Mouse (Mus musculus) midbrain, embryonic 12.5 days (tissue): ENCODE data around the gene Itpripl2. TPM values are rescaled to one million over a fixed set of nuclear protein-coding genes. Genes with fewer than 3 reads are reported as not detected.
A peak's percentile ranks its signal among the peaks of the same experiment; 100 is the strongest.

Experiments
- ATAC-seq: fragments of 200-750 bp; cut with Nextera tagmentation; 2 replicates; pipeline ENCODE4 v1.8.0; 2017; ENCODE audit warnings: low read depth, moderate TSS enrichment, moderate library complexity; ENCODE audit not compliant: low FRiP score
- H3K27ac ChIP-seq: fragments of 300-500 bp; sonication (generic); replicated peaks from 2 replicates; pipeline ENCODE4 v1.5.1; 2016; ENCODE audit warnings: mild to moderate bottlenecking
- H3K27me3 ChIP-seq: fragments of 300-500 bp; sonication (generic); 2 replicates; pipeline ENCODE4 v1.6.1; 2016; ENCODE audit warnings: mild to moderate bottlenecking
- H3K36me3 ChIP-seq: fragments of 300-500 bp; sonication (generic); 2 replicates; pipeline ENCODE4 v1.6.1; 2016
- H3K4me1 ChIP-seq: fragments of 300-500 bp; sonication (generic); 2 replicates; pipeline ENCODE4 v1.6.1; 2016
- H3K4me2 ChIP-seq: fragments of 300-500 bp; sonication (generic); replicated peaks from 2 replicates; pipeline ENCODE4 v1.6.1; 2016; ENCODE audit warnings: mild to moderate bottlenecking, moderate library complexity
- H3K4me3 ChIP-seq: fragments of 300-500 bp; sonication (generic); 2 replicates; pipeline ENCODE4 v1.5.1; 2016; ENCODE audit warnings: mild to moderate bottlenecking
- H3K9ac ChIP-seq: fragments of 300-500 bp; sonication (generic); replicated peaks from 2 replicates; pipeline ENCODE4 v1.6.1; 2016; ENCODE audit warnings: mild to moderate bottlenecking, moderate library complexity
- H3K9me3 ChIP-seq: fragments of 300-500 bp; sonication (generic); 2 replicates; pipeline ENCODE4 v1.6.1; 2016; ENCODE audit warnings: mild to moderate bottlenecking
- WGBS: fragments of 180-500 bp; shearing (Covaris S2); methylation state at CpG from one replicate; pipeline ENCODE4 v1.1.7; 2016; 5-methylcytosine and 5-hydroxymethylcytosine counted together
- polyA plus RNA-seq: library from polyadenylated mRNA; unstranded; fragments of >200 nt; fragmentation: Nextera tagmentation; extraction: Ambion mirVana; gene quantifications from 2 replicates; pipeline ENCODE4 v1.2.1, GENCODE M21; 2016

The Itpripl2 gene
- polyA plus RNA-seq, 1 experiment from 2014 or later: 2.2 TPM

GRCm38 (mm10) chr7:118482001-118482400 lies 9.8 kb downstream of the Itpripl2 start:
- 77% methylated on average over 2 of the region's 2 CpGs for WGBS
- Histone ChIP-seq H3K9ac (no peak overlapping the region), H3K4me2 (no peak overlapping the region), H3K4me3 (no peak overlapping the region), H3K4me1 (no peaks in the 10 kb centered on the region), H3K36me3 (no peaks in the 10 kb centered on the region), H3K9me3 (no peaks in the 10 kb centered on the region), H3K27me3 (no peaks in the 10 kb centered on the region), H3K27ac (no peak overlapping the region)
- ATAC-seq: no peak

GRCm38 (mm10) chr7:118481047-118481810 lies 10.5 kb downstream of the Itpripl2 start:
- H3K4me2 ChIP-seq: no peak overlapping the region
- no peak for ATAC-seq
- no peaks in the 10 kb centered on the region for H3K36me3 ChIP-seq
- no peak overlapping the region for H3K9ac ChIP-seq
- no peak overlapping the region for H3K4me3 ChIP-seq
- no peaks in the 10 kb centered on the region for H3K9me3 ChIP-seq
- 0 out of 2 replicates have a peak, but pooled peaks cover 3% of the 10 kb centered on the region for H3K4me1 ChIP-seq
- 89% methylated on average over 10 of the region's 10 CpGs for WGBS
- H3K27me3 ChIP-seq: no peaks in the 10 kb centered on the region
- H3K27ac ChIP-seq: no peak overlapping the region

DNA sequence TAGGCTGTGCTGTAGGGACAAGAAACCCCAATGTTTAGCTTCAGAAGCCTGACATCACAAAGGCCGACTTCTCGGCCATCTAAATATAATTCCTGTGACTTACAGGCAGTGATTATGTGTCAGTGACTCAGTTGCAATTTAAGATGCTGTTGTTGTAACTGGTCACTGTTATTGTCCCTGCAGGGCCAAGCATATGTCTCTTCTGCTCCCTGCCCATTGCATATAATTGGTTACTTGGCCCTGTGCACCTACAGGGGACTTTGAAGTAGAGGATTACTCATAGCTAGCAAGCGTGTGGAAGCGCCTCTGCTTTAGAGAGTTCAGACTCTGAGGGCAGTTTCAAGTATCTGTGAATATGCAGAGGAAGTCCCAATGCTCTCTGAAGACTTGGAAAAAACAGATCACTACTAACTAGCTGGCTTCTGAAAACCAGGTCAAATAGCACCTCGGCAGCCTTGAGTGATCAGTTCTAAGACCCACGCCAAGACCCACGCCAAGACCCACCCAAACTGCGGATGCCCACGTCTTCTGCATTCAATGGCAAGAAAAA lies 11.5 kb downstream of the Itpripl2 start:
- Histone ChIP-seq H3K4me1 (0 out of 2 replicates have a peak, but pooled peaks cover 5% of the 10 kb centered on the region), H3K27me3 (no peaks in the 10 kb centered on the region), H3K9ac (no peak overlapping the region), H3K36me3 (no peaks in the 10 kb centered on the region), H3K4me2 (no peak overlapping the region), H3K9me3 (no peaks in the 10 kb centered on the region), H3K4me3 (no peak overlapping the region), H3K27ac (no peak overlapping the region)
- WGBS: 90% methylated on average over 9 of the region's 9 CpGs
- ATAC-seq: no peak

GRCm38 (mm10) chr7:118478835-118479312 lies 12.9 kb downstream of the Itpripl2 start:
- no peaks in the 10 kb centered on the region for H3K36me3 ChIP-seq
- H3K9me3 ChIP-seq: 0 out of 2 replicates have a peak, but pooled peaks cover 4% of the 10 kb centered on the region
- H3K4me2 ChIP-seq: no peak overlapping the region
- 52% methylated on average over 3 of the region's 3 CpGs for WGBS
- ATAC-seq: no peak
- H3K27me3 ChIP-seq: no peaks in the 10 kb centered on the region
- H3K4me3 ChIP-seq: no peak overlapping the region
- H3K9ac ChIP-seq: no peak overlapping the region
- 0 out of 2 replicates have a peak, but pooled peaks cover 5% of the 10 kb centered on the region for H3K4me1 ChIP-seq
- H3K27ac ChIP-seq: no peak overlapping the region

GRCm38 (mm10) chr7:118476428-118476827 lies 15.3 kb downstream of the Itpripl2 start:
- Histone ChIP-seq H3K4me3 (no peak overlapping the region), H3K27ac (no peak overlapping the region), H3K36me3 (no peaks in the 10 kb centered on the region), H3K9me3 (0 out of 2 replicates have a peak, but pooled peaks cover 4% of the 10 kb centered on the region), H3K9ac (no peak overlapping the region), H3K4me2 (no peak overlapping the region), H3K4me1 (0 out of 2 replicates have a peak, but pooled peaks cover 5% of the 10 kb centered on the region), H3K27me3 (no peaks in the 10 kb centered on the region)
- no peak for ATAC-seq
- 60% methylated on average over 5 of the region's 5 CpGs for WGBS

DNA sequence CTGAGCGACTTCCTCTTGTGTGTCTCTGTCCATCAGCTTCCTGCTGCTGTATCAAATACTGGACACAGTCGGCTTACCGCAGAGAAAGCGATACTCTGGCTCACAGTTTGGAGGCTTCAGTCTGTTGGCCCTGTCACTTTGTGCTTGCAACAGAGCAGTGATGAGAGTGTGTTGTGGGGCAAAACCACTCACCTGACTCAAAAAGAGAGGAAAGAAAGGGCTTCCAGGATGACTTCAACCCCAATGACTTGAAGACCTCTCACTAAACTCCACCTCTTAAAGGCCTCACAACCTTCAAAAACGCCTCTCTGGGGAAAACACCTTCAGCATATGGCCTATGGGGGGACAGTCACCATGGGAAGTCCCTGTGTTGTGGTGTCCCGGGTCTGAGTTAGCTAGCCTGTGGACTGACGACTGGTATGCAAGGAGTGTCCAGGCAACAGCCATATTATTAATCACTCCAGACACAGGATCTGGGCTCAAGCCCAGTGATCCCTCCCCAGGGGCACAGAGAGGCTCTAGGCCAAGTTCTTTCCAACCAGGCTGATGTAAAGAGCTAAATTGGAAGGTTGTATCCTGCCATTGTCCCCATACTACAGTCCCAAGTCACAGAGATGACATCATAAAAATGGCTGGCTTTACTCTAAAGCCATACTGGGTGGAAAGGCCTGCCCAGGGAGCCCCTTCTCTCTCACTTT lies 16.6 kb downstream of the Itpripl2 start:
- H3K27ac ChIP-seq: no peak overlapping the region
- 0 out of 2 replicates have a peak, but pooled peaks cover 5% of the 10 kb centered on the region for H3K4me1 ChIP-seq
- no peaks in the 10 kb centered on the region for H3K27me3 ChIP-seq
- 0 out of 2 replicates have a peak, but pooled peaks cover 4% of the 10 kb centered on the region for H3K9me3 ChIP-seq
- H3K9ac ChIP-seq: no peak overlapping the region
- no peak overlapping the region for H3K4me2 ChIP-seq
- 89% methylated on average over 7 of the region's 7 CpGs for WGBS
- no peak for ATAC-seq
- H3K36me3 ChIP-seq: no peaks in the 10 kb centered on the region
- no peak overlapping the region for H3K4me3 ChIP-seq

DNA sequence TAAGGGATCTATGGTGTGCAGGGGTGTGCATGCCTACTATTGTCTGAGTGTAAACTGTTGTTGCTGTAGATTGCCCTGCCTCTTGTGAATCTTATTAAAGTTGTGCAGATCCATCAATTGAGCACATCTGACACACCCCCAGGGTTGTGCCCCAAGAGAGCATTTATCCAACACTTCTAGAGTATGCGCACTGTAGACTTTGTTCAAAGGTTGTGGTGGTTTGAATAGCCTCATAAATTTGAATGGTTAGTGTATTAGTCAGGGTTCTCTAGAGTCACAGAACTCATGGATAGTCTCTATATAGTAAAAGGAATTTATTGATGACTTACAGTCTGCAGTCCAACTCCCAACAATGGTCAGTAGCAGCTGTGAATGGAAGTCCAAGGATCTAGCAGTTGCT lies 18.9 kb downstream of the Itpripl2 start:
- ATAC-seq: no peak
- Histone ChIP-seq H3K9ac (no peak overlapping the region), H3K4me3 (no peak overlapping the region), H3K4me1 (0 out of 2 replicates have a peak, but pooled peaks cover 5% of the 10 kb centered on the region), H3K36me3 (no peaks in the 10 kb centered on the region), H3K27ac (no peak overlapping the region), H3K9me3 (0 out of 2 replicates have a peak, but pooled peaks cover 4% of the 10 kb centered on the region), H3K27me3 (no peaks in the 10 kb centered on the region), H3K4me2 (no peak overlapping the region)
- 100% methylated on average over 1 of the region's 1 CpGs for WGBS

- Histone ChIP-seq H3K4me2 (no peak overlapping the region), H3K36me3 (no peaks in the 10 kb centered on the region), H3K4me3 (no peak overlapping the region), H3K27me3 (no peaks in the 10 kb centered on the region), H3K9me3 (no peaks in the 10 kb centered on the region), H3K9ac (no peak overlapping the region), H3K4me1 (peaks cover 5% of the 10 kb centered on the region; the same call in 1 of the 2 replicates), H3K27ac (no peak overlapping the region)
- ATAC-seq: no peak
- WGBS: 91% methylated on average over 3 of the region's 3 CpGs
Observed at GRCm38 (mm10) chr7:118468060-118468459, 23.7 kb downstream of the Itpripl2 start.

GRCm38 (mm10) chr7:118464432-118464831 lies 27.3 kb downstream of the Itpripl2 start:
- Histone ChIP-seq H3K36me3 (no peaks in the 10 kb centered on the region), H3K4me1 (peaks cover 14% of the 10 kb centered on the region), H3K9ac (no peak overlapping the region), H3K27ac (no peak overlapping the region), H3K4me2 (no peak overlapping the region), H3K4me3 (no peak overlapping the region), H3K27me3 (no peaks in the 10 kb centered on the region), H3K9me3 (no peaks in the 10 kb centered on the region)
- 78% methylated on average over 4 of the region's 4 CpGs for WGBS
- no peak for ATAC-seq

GRCm38 (mm10) chr7:118462818-118463762 lies 28.7 kb downstream of the Itpripl2 start:
- WGBS: 45% methylated on average over 11 of the region's 11 CpGs
- H3K4me2 ChIP-seq: no peak overlapping the region

More at GRCm38 (mm10) chr7:118462818-118463762, 28.7 kb downstream of the Itpripl2 start:
- H3K4me3 ChIP-seq: no peak overlapping the region
- no peaks in the 10 kb centered on the region for H3K36me3 ChIP-seq
- ATAC-seq: no peak
- H3K9ac ChIP-seq: no peak overlapping the region
- no peaks in the 10 kb centered on the region for H3K9me3 ChIP-seq
- no peaks in the 10 kb centered on the region for H3K27me3 ChIP-seq
- peaks cover 14% of the 10 kb centered on the region for H3K4me1 ChIP-seq
- 0 out of 2 replicates have a peak overlapping the region, but pooled peaks have one; percentile 10 for H3K27ac ChIP-seq
